Mouse (Mus musculus) MEL (cell line): Measurements from ENCODE around the gene Ccdc7a. TPM values are rescaled to one million over a fixed set of nuclear protein-coding genes. Genes with fewer than 3 reads are reported as not detected.
"Not testable (repeated sequence)": the region's sequence is repeated elsewhere in the genome, so short reads cannot be mapped to it uniquely, and the experiment has no call there.

Source experiments
- DNase-seq: peaks from one replicate; pipeline ENCODE4 v3.0.0; 2011; ENCODE audit warnings: low read depth, low spot score
- H3K27ac ChIP-seq: 2 replicates; pipeline ENCODE4 v1.5.1; 2012; ENCODE audit warnings: low read depth, mild to moderate bottlenecking, control low read depth, low read length, moderate library complexity; ENCODE audit not compliant: control insufficient read depth
- H3K27me3 ChIP-seq, 2 experiments: fragments of 150-350 bp in 1 of 2; sonication (generic) in 1 of 2; 2 replicates each; pipeline ENCODE4 v1.6.1; 2012; ENCODE audit warnings: low read length in 2 of 2, mild to moderate bottlenecking in 2 of 2, improper control_type of control experiment in 1 of 2, moderate library complexity in 1 of 2; ENCODE audit not compliant: insufficient read depth in 2 of 2, control insufficient read depth in 1 of 2
- H3K36me3 ChIP-seq, 2 experiments: 2 replicates each; pipeline ENCODE4 v1.6.1; 2012 to 2014; ENCODE audit warnings: low read length in 2 of 2, improper control_type of control experiment in 1 of 2, inconsistent platforms in 1 of 2, mild to moderate bottlenecking in 1 of 2; ENCODE audit not compliant: insufficient read depth in 2 of 2, control insufficient read depth in 1 of 2
- H3K4me1 ChIP-seq, 2 experiments: fragments of 150-350 bp in 1 of 2; sonication (generic) in 1 of 2; 2 replicates each; pipeline ENCODE4 v1.6.1; 2012; ENCODE audit warnings: low read length in 2 of 2, improper control_type of control experiment in 1 of 2, mild to moderate bottlenecking in 1 of 2; ENCODE audit not compliant: insufficient read depth in 2 of 2, control insufficient read depth in 1 of 2
- H3K4me3 ChIP-seq, 2 experiments: fragments of 150-350 bp in 1 of 2; sonication (generic) in 1 of 2; 2 replicates each; pipeline ENCODE4 v1.5.1; 2012; ENCODE audit warnings: low read depth in 2 of 2, low read length in 2 of 2, mild to moderate bottlenecking in 2 of 2, moderate library complexity in 2 of 2, control low read depth in 1 of 2, improper control_type of control experiment in 1 of 2; ENCODE audit not compliant: control insufficient read depth in 1 of 2, insufficient read depth in 1 of 2
- H3K79me2 ChIP-seq: 2 replicates; pipeline ENCODE4 v1.6.1; 2012; ENCODE audit warnings: mild to moderate bottlenecking, low read length, moderate library complexity; ENCODE audit not compliant: control insufficient read depth, poor library complexity, insufficient read depth
- H3K9ac ChIP-seq: 2 replicates; pipeline ENCODE4 v1.6.1; 2012; ENCODE audit warnings: low read depth, mild to moderate bottlenecking, control low read depth, low read length, moderate library complexity; ENCODE audit not compliant: control insufficient read depth, poor library complexity, severe bottlenecking
- H3K9me3 ChIP-seq: fragments of 150-350 bp; sonication (generic); replicated peaks from 2 replicates; pipeline ENCODE4 v1.6.1; 2012; ENCODE audit warnings: mild to moderate bottlenecking, low read length, improper control_type of control experiment, moderate library complexity; ENCODE audit not compliant: insufficient read depth
- CTCF ChIP-seq, 3 experiments: IDR thresholded peaks in 2 of 3; conservative IDR thresholded peaks in 1 of 3; 2 replicates each; pipeline ENCODE4 v1.5.1; 2011 to 2012; ENCODE audit warnings: low read length in 3 of 3, low read depth in 2 of 3, mild to moderate bottlenecking in 2 of 3, improper control_type of control experiment in 1 of 3, inconsistent platforms in 1 of 3, mixed read lengths in 1 of 3, moderate library complexity in 1 of 3; ENCODE audit not compliant: control insufficient read depth in 1 of 3, insufficient read depth in 1 of 3, poor library complexity in 1 of 3, severe bottlenecking in 1 of 3
- E2F4 ChIP-seq: IDR thresholded peaks from 2 replicates; pipeline ENCODE4 v1.6.1; 2011; ENCODE audit warnings: low read depth, low read length, improper control_type of control experiment, borderline replicate concordance
- ETS1 ChIP-seq: IDR thresholded peaks from 2 replicates; pipeline ENCODE4 v1.6.1; 2012; ENCODE audit warnings: low read depth, mild to moderate bottlenecking, inconsistent platforms, low read length, improper control_type of control experiment, moderate library complexity
- GABPA ChIP-seq: IDR thresholded peaks from 2 replicates; pipeline ENCODE4 v1.6.1; 2012; ENCODE audit warnings: low read depth, mild to moderate bottlenecking, inconsistent platforms, low read length, improper control_type of control experiment, moderate library complexity
- HCFC1 ChIP-seq: IDR thresholded peaks from 2 replicates; pipeline ENCODE4 v1.6.1; 2012; ENCODE audit warnings: low read depth, mild to moderate bottlenecking, inconsistent platforms, low read length, improper control_type of control experiment, moderate library complexity
- MAFK ChIP-seq: IDR thresholded peaks from 2 replicates; pipeline ENCODE4 v1.6.1; 2011; ENCODE audit warnings: low read depth, mild to moderate bottlenecking, low read length, improper control_type of control experiment, borderline replicate concordance
- MAZ ChIP-seq: IDR thresholded peaks from 2 replicates; pipeline ENCODE4 v1.6.1; 2012; ENCODE audit warnings: low read depth, mild to moderate bottlenecking, inconsistent platforms, low read length, improper control_type of control experiment
- POLR2A ChIP-seq, 2 experiments: IDR thresholded peaks; 2 replicates each; pipeline ENCODE4 v1.6.1; 2011 to 2012; ENCODE audit warnings: low read length in 2 of 2, mild to moderate bottlenecking in 2 of 2, control low read depth in 1 of 2, improper control_type of control experiment in 1 of 2, low read depth in 1 of 2, moderate library complexity in 1 of 2; ENCODE audit not compliant: control insufficient read depth in 1 of 2, insufficient read depth in 1 of 2, poor library complexity in 1 of 2
- SMC3 ChIP-seq: IDR thresholded peaks from 2 replicates; pipeline ENCODE4 v1.6.1; 2011; ENCODE audit warnings: low read depth, low read length, improper control_type of control experiment
- TAL1 ChIP-seq: IDR thresholded peaks from 2 replicates; pipeline ENCODE4 v1.6.1; 2012; ENCODE audit warnings: mild to moderate bottlenecking, inconsistent platforms, low read length, moderate library complexity, mixed read lengths
- USF1 ChIP-seq: IDR thresholded peaks from 2 replicates; pipeline ENCODE4 v1.6.1; 2014; ENCODE audit warnings: low read depth, mild to moderate bottlenecking, inconsistent platforms, low read length, improper control_type of control experiment, moderate library complexity
- ZMIZ1 ChIP-seq: IDR thresholded peaks from 2 replicates; pipeline ENCODE4 v1.6.1; 2012; ENCODE audit warnings: low read depth, mild to moderate bottlenecking, inconsistent platforms, low read length, improper control_type of control experiment, moderate library complexity
- ZNF384 ChIP-seq: IDR thresholded peaks from 2 replicates; pipeline ENCODE4 v1.6.1; 2012; ENCODE audit warnings: low read depth, mild to moderate bottlenecking, inconsistent platforms, low read length, improper control_type of control experiment
- polyA plus RNA-seq, 2 experiments: library from polyadenylated mRNA; stranded (reverse) in 1 of 2; unstranded in 1 of 2; fragments of >175 nt in 1 of 2; fragments of >200 nt in 1 of 2; gene quantifications; 2 replicates each; pipeline versions ENCODE4 v1.2.1 to v1.2.4; 2012; ENCODE audit warnings: low replicate concordance in 2 of 2, low read depth in 1 of 2; ENCODE audit not compliant: insufficient read length in 2 of 2, insufficient read depth in 1 of 2, missing spikeins in 1 of 2
- total RNA-seq: library from RNA; depleted of rRNA; stranded (reverse); fragments of 300-350 nt; gene quantifications from 2 replicates; pipeline ENCODE4 v1.2.3, GENCODE M21; 2012; rRNA removed

Gene Ccdc7a
- total RNA-seq (not detected in 2 replicates), polyA plus RNA-seq (under 1 TPM in 1 of 2 experiments, not detected in 1; 0.13 TPM)

GRCm38 (mm10) chr8:129065417-129065816, at the start of gene Ccdc7a:
Gene Ccdc7a, minus strand, starts transcription at chr8:129065517.
- not testable (repeated sequence) for H3K79me2 ChIP-seq, H3K36me3 ChIP-seq, H3K4me1 ChIP-seq, H3K9ac ChIP-seq, H3K27ac ChIP-seq, DNase-seq, H3K4me3 ChIP-seq, H3K27me3 ChIP-seq, H3K9me3 ChIP-seq

- H3K27me3 ChIP-seq, H3K27ac ChIP-seq, H3K9me3 ChIP-seq, H3K79me2 ChIP-seq, H3K4me3 ChIP-seq, H3K9ac ChIP-seq, H3K4me1 ChIP-seq, DNase-seq, H3K36me3 ChIP-seq: not testable (repeated sequence)
These were observed 1.5 kb upstream of the Ccdc7a start, which contains the start of gene Ccdc7b for GRCm38 (mm10) chr8:129066834-129067233. Gene Ccdc7b, plus strand, starts transcription at chr8:129067134.

- Histone ChIP-seq H3K9me3 (no peaks in the 10 kb centered on the region), H3K4me3 (no peak overlapping the region), H3K4me1 (no peaks in the 10 kb centered on the region), H3K9ac (no peak overlapping the region), H3K27ac (no peak overlapping the region), H3K36me3 (no peaks in the 10 kb centered on the region), H3K79me2 (no peaks in the 10 kb centered on the region), H3K27me3 (no peaks in the 10 kb centered on the region; a peak in 1 of 4 replicates)
- no peak for DNase-seq
- TF ChIP-seq E2F4: no peak
- TF ChIP-seq CTCF (IDR thresholded peaks at IDR 0.05 in 2 of 3, conservative IDR thresholded peaks at IDR 0.05 in 1 of 3; ENCODE audit: control insufficient read depth in 1 of 3, insufficient read depth in 1 of 3, low read depth in 2 of 3, low read length in 3 of 3, poor library complexity in 1 of 3, severe bottlenecking in 1 of 3): no peak
- no peak for TF ChIP-seq ETS1
- no peak for TF ChIP-seq ZMIZ1
- TF ChIP-seq SMC3: no peak
- no peak for TF ChIP-seq POLR2A (IDR thresholded peaks at IDR 0.05; ENCODE audit: control insufficient read depth in 1 of 2, insufficient read depth in 1 of 2, low read depth in 1 of 2, low read length in 2 of 2, poor library complexity in 1 of 2)
- TF ChIP-seq TAL1: no peak
- no peak for TF ChIP-seq ZNF384
- TF ChIP-seq GABPA: no peak
- TF ChIP-seq MAFK: no peak
- TF ChIP-seq USF1: no peak
- no peak for TF ChIP-seq HCFC1
- no peak for TF ChIP-seq MAZ
These were observed 73.9 kb downstream of the Ccdc7a start for GRCm38 (mm10) chr8:128991389-128991788.

GRCm38 (mm10) chr8:128948941-128949340, 116.4 kb downstream of the Ccdc7a start:
- not testable (repeated sequence) for H3K4me3 ChIP-seq, H3K9ac ChIP-seq, DNase-seq, H3K27me3 ChIP-seq, H3K4me1 ChIP-seq, H3K9me3 ChIP-seq, H3K27ac ChIP-seq, H3K79me2 ChIP-seq, H3K36me3 ChIP-seq
